Mouse (Mus musculus): ENCODE measurements at regions not wholly inside any gene's neighbourhood (a gene's known extent, or its start where the extent isn't known, plus 50 kb on each side); places are given as distances from the start of the nearest gene placed in this dataset.

- H3K4me3 ChIP-seq (ENCODE audit: insufficient read depth, low read length), result no peak overlapping the region
- no peak for TF ChIP-seq POLR2A (IDR thresholded peaks at IDR 0.05; ENCODE audit: borderline replicate concordance, low read depth, low read length)
- H3K27ac ChIP-seq (ENCODE audit: insufficient read depth, low read depth, low read length), result no peak overlapping the region
- H3K4me1 ChIP-seq (ENCODE audit: control insufficient read depth, insufficient read depth, low read length), result no peaks in the 10 kb centered on the region
Observed at GRCm38 (mm10) chr1:186236267-186237020, 119.3 kb upstream of the Lyplal1 start.

- no peak for TF ChIP-seq POLR2A (IDR thresholded peaks at IDR 0.05; ENCODE audit: borderline replicate concordance, low read depth, low read length)
- TF ChIP-seq CTCF (IDR thresholded peaks at IDR 0.05; ENCODE audit: low read depth, low read length), result no peak
- no peak overlapping the region for H3K4me3 ChIP-seq (ENCODE audit: insufficient read depth, low read length)
- no peak overlapping the region for H3K27ac ChIP-seq (ENCODE audit: insufficient read depth, low read depth, low read length)
- H3K4me1 ChIP-seq (ENCODE audit: control insufficient read depth, insufficient read depth, low read length), result no peaks in the 10 kb centered on the region
Observed at GRCm38 (mm10) chr1:186234536-186234935, 117.4 kb upstream of the Lyplal1 start.

GRCm38 (mm10) chr1:186230476-186230875 is 113.4 kb upstream of the Lyplal1 start:
- Histone ChIP-seq H3K4me3 (ENCODE audit: insufficient read depth, low read length) (no peak overlapping the region), H3K4me1 (ENCODE audit: control insufficient read depth, insufficient read depth, low read length) (no peaks in the 10 kb centered on the region), H3K27ac (ENCODE audit: insufficient read depth, low read depth, low read length) (no peak overlapping the region)
- TF ChIP-seq CTCF (IDR thresholded peaks at IDR 0.05; ENCODE audit: low read depth, low read length) (no peak), POLR2A (IDR thresholded peaks at IDR 0.05; ENCODE audit: borderline replicate concordance, low read depth, low read length) (no peak)

DNA sequence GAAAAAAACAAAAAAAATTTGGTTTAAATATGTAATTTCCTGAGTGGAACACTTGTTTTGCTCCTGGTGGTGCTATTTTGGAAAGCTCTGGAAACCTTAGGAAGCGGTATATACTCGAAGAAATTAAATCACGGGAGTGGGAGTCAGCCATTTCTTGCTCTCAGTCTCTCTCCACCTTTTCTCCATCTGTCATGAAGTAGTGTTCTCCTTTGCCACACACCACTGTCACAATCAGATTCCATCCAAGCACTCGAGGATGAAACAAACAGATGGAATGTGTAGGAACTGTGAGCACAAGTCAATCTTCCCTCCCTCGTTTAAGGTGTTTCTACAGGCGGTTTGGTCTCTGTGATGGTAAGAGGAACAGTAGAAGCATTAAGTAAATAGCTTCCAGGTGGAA is 112.7 kb upstream of the Lyplal1 start:
- Histone ChIP-seq H3K4me1 (ENCODE audit: control insufficient read depth, insufficient read depth, low read length) (no peaks in the 10 kb centered on the region), H3K4me3 (ENCODE audit: insufficient read depth, low read length) (no peak overlapping the region), H3K27ac (ENCODE audit: insufficient read depth, low read depth, low read length) (no peak overlapping the region)
- TF ChIP-seq POLR2A (IDR thresholded peaks at IDR 0.05; ENCODE audit: borderline replicate concordance, low read depth, low read length), result no peak

DNA sequence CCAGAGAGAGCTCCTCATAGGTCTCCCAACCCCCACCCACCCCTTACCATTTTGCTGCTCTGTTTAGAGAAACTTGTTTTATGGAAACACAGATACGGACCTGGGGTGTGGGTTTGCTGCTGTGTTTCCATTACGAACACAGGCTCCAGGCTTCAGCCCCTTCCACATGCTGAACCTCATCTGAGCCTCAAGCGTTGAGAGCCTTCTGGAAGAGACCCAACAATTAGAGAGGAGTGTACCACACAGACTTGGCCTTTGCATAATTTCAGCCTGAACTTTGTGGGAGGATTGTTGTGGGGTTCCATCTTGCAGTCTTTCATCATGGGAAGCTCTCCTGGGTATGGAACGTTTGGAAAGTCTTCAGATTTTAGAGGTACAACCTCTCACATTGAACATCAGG is 111.3 kb upstream of the Lyplal1 start:
- Histone ChIP-seq H3K4me3 (ENCODE audit: insufficient read depth, low read length) (no peak overlapping the region), H3K4me1 (ENCODE audit: control insufficient read depth, insufficient read depth, low read length) (no peaks in the 10 kb centered on the region), H3K27ac (ENCODE audit: insufficient read depth, low read depth, low read length) (no peak overlapping the region)
- no peak for TF ChIP-seq CTCF (IDR thresholded peaks at IDR 0.05; ENCODE audit: low read depth, low read length)
- TF ChIP-seq POLR2A (IDR thresholded peaks at IDR 0.05; ENCODE audit: borderline replicate concordance, low read depth, low read length), result no peak

GRCm38 (mm10) chr1:186224231-186224630 is 107.1 kb upstream of the Lyplal1 start:
- Histone ChIP-seq H3K4me1 (ENCODE audit: control insufficient read depth, insufficient read depth, low read length) (no peaks in the 10 kb centered on the region), H3K27ac (ENCODE audit: insufficient read depth, low read depth, low read length) (no peak overlapping the region)
- TF ChIP-seq POLR2A (IDR thresholded peaks at IDR 0.05; ENCODE audit: borderline replicate concordance, low read depth, low read length) (no peak), CTCF (IDR thresholded peaks at IDR 0.05; ENCODE audit: low read depth, low read length) (no peak)

GRCm38 (mm10) chr1:186223417-186223816 is 106.3 kb upstream of the Lyplal1 start:
- Histone ChIP-seq H3K4me1 (ENCODE audit: control insufficient read depth, insufficient read depth, low read length) (no peaks in the 10 kb centered on the region), H3K27ac (ENCODE audit: insufficient read depth, low read depth, low read length) (no peak overlapping the region), H3K4me3 (ENCODE audit: insufficient read depth, low read length) (no peak overlapping the region)
- TF ChIP-seq POLR2A (IDR thresholded peaks at IDR 0.05; ENCODE audit: borderline replicate concordance, low read depth, low read length) (no peak), CTCF (IDR thresholded peaks at IDR 0.05; ENCODE audit: low read depth, low read length) (no peak)

More at GRCm38 (mm10) chr1:186224231-186224630, 107.1 kb upstream of the Lyplal1 start:
- no peak overlapping the region for H3K4me3 ChIP-seq (ENCODE audit: insufficient read depth, low read length)

GRCm38 (mm10) chr1:186218995-186219394 is 101.9 kb upstream of the Lyplal1 start:
- no peak overlapping the region for H3K27ac ChIP-seq (ENCODE audit: insufficient read depth, low read depth, low read length)
- H3K4me3 ChIP-seq (ENCODE audit: insufficient read depth, low read length), result no peak overlapping the region
- H3K4me1 ChIP-seq (ENCODE audit: control insufficient read depth, insufficient read depth, low read length), result no peaks in the 10 kb centered on the region
- no peak for TF ChIP-seq POLR2A (IDR thresholded peaks at IDR 0.05; ENCODE audit: borderline replicate concordance, low read depth, low read length)
- TF ChIP-seq CTCF (IDR thresholded peaks at IDR 0.05; ENCODE audit: low read depth, low read length), result no peak

- TF ChIP-seq CTCF (IDR thresholded peaks at IDR 0.05; ENCODE audit: low read depth, low read length) (no peak), POLR2A (IDR thresholded peaks at IDR 0.05; ENCODE audit: borderline replicate concordance, low read depth, low read length) (no peak)
- Histone ChIP-seq H3K4me1 (ENCODE audit: control insufficient read depth, insufficient read depth, low read length) (no peaks in the 10 kb centered on the region), H3K27ac (ENCODE audit: insufficient read depth, low read depth, low read length) (no peak overlapping the region), H3K4me3 (ENCODE audit: insufficient read depth, low read length) (no peak overlapping the region)
Observed at GRCm38 (mm10) chr1:186217198-186217597, 100.1 kb upstream of the Lyplal1 start.

GRCm38 (mm10) chr1:186204151-186204550 is 87.0 kb upstream of the Lyplal1 start:
- no peak overlapping the region for H3K27ac ChIP-seq (ENCODE audit: insufficient read depth, low read depth, low read length)
- H3K4me3 ChIP-seq (ENCODE audit: insufficient read depth, low read length), result no peak overlapping the region
- TF ChIP-seq CTCF (IDR thresholded peaks at IDR 0.05; ENCODE audit: low read depth, low read length) (no peak), POLR2A (IDR thresholded peaks at IDR 0.05; ENCODE audit: borderline replicate concordance, low read depth, low read length) (no peak)
- H3K4me1 ChIP-seq (ENCODE audit: control insufficient read depth, insufficient read depth, low read length), result no peaks in the 10 kb centered on the region
